Mouse (Mus musculus) ZHBTc4 (cell line): ENCODE data around the gene Dcaf1.

Source experiments
- DNase-seq: peaks from one replicate; pipeline ENCODE4 v3.0.0-alpha.2; 2011; ENCODE audit warnings: low read depth, low spot score

The Dcaf1 gene

GRCm38 (mm10) chr9:106879471-106879870 is 57.8 kb downstream of the Dcaf1 start:
- no peak for DNase-seq

GRCm38 (mm10) chr9:106881071-106881755 is 59.5 kb downstream of the Dcaf1 start:
- DNase-seq, result no peak

- DNase-seq, result peak; percentile 58
Measured at GRCm38 (mm10) chr9:106882176-106882575, 60.5 kb downstream of the Dcaf1 start.

- DNase-seq, result no peak
Measured at GRCm38 (mm10) chr9:106883085-106883484, 61.4 kb downstream of the Dcaf1 start.

- DNase-seq, result peak; percentile 59
Measured at GRCm38 (mm10) chr9:106884306-106884705, 62.6 kb downstream of the Dcaf1 start.

- DNase-seq, result no peak
Measured at GRCm38 (mm10) chr9:106884996-106885900, 63.6 kb downstream of the Dcaf1 start.

GRCm38 (mm10) chr9:106885901-106886731 is 64.4 kb downstream of the Dcaf1 start:
- peak; percentile 58 for DNase-seq

GRCm38 (mm10) chr9:106886828-106887702 is 65.4 kb downstream of the Dcaf1 start, which contains the start of gene Rbm15b:
Rbm15b (minus strand) TSS chr9:106887428.
- DNase-seq, result peak; percentile 100

GRCm38 (mm10) chr9:106888346-106888745 is 66.7 kb downstream of the Dcaf1 start:
- no peak for DNase-seq

- peak; percentile 51 for DNase-seq
Measured at GRCm38 (mm10) chr9:106889321-106889720, 67.6 kb downstream of the Dcaf1 start.

GRCm38 (mm10) chr9:106890496-106891240 is 69.0 kb downstream of the Dcaf1 start:
- DNase-seq, result no peak

- DNase-seq, result no peak
Measured at GRCm38 (mm10) chr9:106891341-106891741, 69.7 kb downstream of the Dcaf1 start.

- DNase-seq, result peak; percentile 100
Measured at GRCm38 (mm10) chr9:106891829-106892551, 70.3 kb downstream of the Dcaf1 start, which contains the start of gene Manf. Manf (minus strand) TSS chr9:106891979.

GRCm38 (mm10) chr9:106892552-106892875 is 70.8 kb downstream of the Dcaf1 start:
- DNase-seq, result no peak

GRCm38 (mm10) chr9:106893327-106893726 is 71.7 kb downstream of the Dcaf1 start:
- no peak for DNase-seq

GRCm38 (mm10) chr9:106898901-106899300 is 77.2 kb downstream of the Dcaf1 start:
- DNase-seq, result no peak

GRCm38 (mm10) chr9:106901596-106901995 is 79.9 kb downstream of the Dcaf1 start:
- DNase-seq, result no peak

- no peak for DNase-seq
Measured at GRCm38 (mm10) chr9:106903099-106903790, 81.6 kb downstream of the Dcaf1 start.

GRCm38 (mm10) chr9:106903791-106904134 is 82.1 kb downstream of the Dcaf1 start:
- DNase-seq, result peak; percentile 81
